Mouse (Mus musculus) cerebellum, adult 2 months (tissue): ENCODE measurements at regions not wholly inside any gene's neighbourhood (a gene's known extent, or its start where the extent isn't known, plus 50 kb on each side); places are given as distances from the start of the nearest gene placed in this dataset.

Source experiments
- CTCF ChIP-seq: fragments of 200-500 bp; IDR thresholded peaks from 2 replicates; pipeline ENCODE4 v1.5.1; 2011; ENCODE audit warnings: low read depth, mild to moderate bottlenecking, control low read depth, low read length, moderate library complexity, borderline replicate concordance; ENCODE audit not compliant: insufficient read depth
- POLR2A ChIP-seq: fragments of 200-500 bp; IDR thresholded peaks from 2 replicates; pipeline ENCODE4 v1.6.1; 2011; ENCODE audit warnings: low read length, control low read depth, borderline replicate concordance; ENCODE audit not compliant: insufficient read depth

- TF ChIP-seq POLR2A = no peak
- no peak for TF ChIP-seq CTCF
These were observed 786.1 kb upstream of the A1bg start for GRCm38 (mm10) chr15:61708928-61709327.
